Mouse (Mus musculus): ENCODE results near the gene Man2a1.
A peak's percentile ranks its signal among the peaks of the same experiment; 100 is the strongest.

GRCm38 (mm10) chr17:64674980-64675379 is 74.4 kb downstream of the Man2a1 start:
- no peak for TF ChIP-seq CTCF (IDR thresholded peaks at IDR 0.05; ENCODE audit: low read depth)
- TF ChIP-seq EP300 (IDR thresholded peaks at IDR 0.05; ENCODE audit: low read depth): peak; percentile 67

Data from liver, postnatal 0 days (tissue).